Mouse (Mus musculus) liver (tissue): ENCODE measurements around the gene Vti1a.

ENCODE experiments used
- DNase-seq: peaks from one replicate; pipeline ENCODE4 v3.0.0-alpha.2; 2020; ENCODE audit warnings: mixed read lengths

Vti1a gene

DNA sequence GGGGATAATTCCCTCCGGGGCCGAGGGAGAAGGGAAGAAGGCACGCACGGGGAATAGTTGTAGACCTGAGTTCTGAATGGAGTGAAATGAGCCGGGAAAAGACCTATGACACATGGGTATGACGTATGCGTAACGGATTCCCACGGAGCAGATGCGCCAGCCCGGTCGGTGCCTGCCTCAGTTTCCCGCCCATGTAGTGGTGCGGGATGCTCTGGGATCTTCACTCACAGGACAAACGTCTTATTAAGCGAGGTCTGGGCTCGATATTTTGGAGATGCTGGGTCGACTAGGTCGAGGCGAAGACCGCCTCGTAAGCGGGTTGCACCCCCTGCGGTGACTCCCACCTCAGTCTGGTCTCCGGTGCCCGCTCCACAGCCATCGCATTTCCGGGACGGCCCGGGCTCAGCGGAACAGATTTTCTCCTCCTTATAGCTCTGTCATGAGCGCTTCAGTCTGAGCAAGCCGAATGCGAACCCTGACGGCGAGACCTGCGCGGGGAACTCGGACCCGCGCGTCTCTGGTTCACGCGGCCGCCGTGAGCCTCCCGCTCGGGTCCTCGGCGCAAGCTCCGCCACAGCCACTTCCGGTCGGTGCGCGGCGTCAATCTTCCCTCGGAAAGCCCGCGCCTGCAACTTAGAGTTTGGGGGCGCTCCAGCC, 515 bp upstream of the Vti1a start, which contains the start of gene Zdhhc6:
Gene Zdhhc6 (minus strand): TSS at position 581 of the 657 bp plus-strand sequence.
- DNase-seq = peak; percentile 84

GRCm38 (mm10) chr19:55316901-55317300, 806 bp downstream of the Vti1a start:
- DNase-seq = no peak

- DNase-seq = no peak
These were observed 2.9 kb downstream of the Vti1a start for GRCm38 (mm10) chr19:55319036-55319435.

GRCm38 (mm10) chr19:55319521-55319920, 3.4 kb downstream of the Vti1a start:
- DNase-seq = no peak

DNA sequence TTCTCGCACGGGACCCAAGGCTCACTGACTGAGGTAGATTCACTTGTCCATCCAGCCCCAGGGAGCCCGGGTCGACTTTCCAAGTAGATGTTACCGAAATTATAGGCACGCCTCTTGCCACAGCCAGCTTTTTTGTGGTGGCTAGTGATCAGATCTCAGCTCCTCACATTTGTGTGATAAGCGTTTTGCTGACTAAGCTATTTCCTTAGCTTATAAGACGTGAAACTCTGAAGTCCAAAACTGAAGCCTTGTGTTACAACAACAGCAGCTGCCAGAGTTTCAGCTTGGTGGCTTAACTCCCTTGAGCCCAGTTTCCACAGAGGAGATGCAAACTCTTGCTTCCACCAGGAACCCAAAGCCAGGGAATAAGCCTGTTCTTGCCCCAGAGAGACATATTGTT, 6.5 kb downstream of the Vti1a start:
- no peak for DNase-seq

GRCm38 (mm10) chr19:55327510-55327909, 11.4 kb downstream of the Vti1a start:
- no peak for DNase-seq

- no peak for DNase-seq
These were observed 15.7 kb downstream of the Vti1a start for GRCm38 (mm10) chr19:55331776-55332175.

DNA sequence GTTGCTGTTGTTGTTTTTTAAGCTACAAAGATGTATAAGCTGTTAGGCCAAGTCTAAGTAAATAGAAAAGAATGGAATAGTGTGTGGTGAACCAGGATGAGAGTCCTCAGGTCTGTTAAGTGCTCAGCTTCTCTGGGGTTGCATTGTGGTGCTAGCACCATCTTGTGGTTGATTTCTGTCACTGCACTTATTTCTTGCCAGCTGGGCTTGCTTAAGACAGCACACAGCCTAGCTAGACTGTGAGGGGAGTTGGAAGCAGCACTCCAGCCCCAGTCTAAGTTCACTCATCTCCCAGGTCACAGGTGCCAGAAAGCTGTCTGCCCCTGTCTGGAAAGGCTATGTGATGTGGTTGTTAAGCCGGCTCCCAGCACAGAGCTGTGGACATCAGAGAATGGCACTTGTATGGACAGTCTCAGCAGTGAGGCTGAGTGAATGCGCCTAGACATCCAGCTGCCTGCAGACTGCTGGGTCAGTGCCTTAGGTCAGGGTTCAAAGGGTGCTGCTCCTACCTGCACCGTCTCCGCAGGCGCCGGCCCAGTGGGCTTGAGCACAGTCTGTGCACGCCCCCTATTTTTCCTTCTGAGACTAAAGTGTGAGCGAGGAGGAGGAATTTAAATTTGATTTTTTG, 16.7 kb downstream of the Vti1a start:
- DNase-seq = peak; percentile 54

DNA sequence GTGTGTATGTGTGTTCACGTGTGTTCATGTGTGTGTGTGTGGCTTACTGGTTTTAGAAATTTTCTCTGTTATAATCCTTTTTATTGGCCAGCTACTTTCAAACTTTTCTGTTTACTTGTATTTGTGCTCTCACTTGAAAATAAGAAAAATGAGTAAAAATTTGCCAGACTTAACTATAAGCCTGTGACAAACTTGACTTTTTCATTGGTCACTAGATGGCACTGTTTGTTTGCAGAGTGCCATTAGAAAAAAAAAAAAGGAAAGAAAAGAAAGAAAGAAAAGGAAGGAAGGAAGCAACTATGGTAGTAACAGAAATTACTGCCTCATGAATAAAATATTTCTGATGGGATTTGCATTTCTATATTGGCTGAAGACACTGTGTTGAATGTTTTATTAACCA, 19.8 kb downstream of the Vti1a start:
- DNase-seq = no peak

DNA sequence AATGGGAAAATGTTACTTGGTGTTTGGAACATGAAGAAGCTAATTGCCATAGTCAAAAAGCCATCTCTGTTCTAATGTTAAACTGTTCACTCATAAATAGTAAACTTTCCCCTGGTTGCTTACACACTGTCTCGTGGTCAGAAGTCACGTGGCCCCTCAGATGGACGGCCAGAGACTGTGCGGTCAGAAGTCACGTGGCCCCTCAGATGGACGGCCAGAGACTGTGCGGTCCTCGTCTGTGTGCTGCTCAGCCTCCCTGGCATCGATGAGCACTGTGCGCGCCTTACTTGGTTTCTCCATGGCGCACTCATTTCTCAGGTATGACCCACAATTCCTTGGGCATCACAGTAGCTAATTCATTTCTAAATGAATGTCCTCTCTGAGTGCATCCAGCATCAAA, 20.3 kb downstream of the Vti1a start:
- no peak for DNase-seq

- no peak for DNase-seq
These were observed 21.0 kb downstream of the Vti1a start for GRCm38 (mm10) chr19:55337066-55337465.

DNA sequence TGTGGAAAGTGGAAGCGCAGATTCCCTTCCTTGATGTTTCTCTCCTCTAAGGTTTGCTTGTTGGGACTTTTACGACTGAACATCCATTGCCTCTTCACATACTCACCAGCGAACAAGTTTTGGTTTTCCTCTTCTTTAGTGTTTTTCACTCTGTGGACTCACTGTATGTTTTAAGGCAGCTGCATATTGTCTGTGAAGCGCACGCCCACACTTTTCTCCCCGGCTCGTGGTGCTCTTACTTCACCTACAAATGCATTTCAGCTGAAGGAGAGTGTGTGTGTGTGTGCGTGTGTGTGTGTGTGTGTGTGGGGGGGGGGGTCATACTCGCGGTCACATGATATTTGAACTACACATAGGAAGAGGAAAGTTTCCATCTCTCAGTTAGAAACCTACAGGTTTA, 21.6 kb downstream of the Vti1a start:
- no peak for DNase-seq

- DNase-seq = no peak
These were observed 24.4 kb downstream of the Vti1a start for GRCm38 (mm10) chr19:55340521-55340920.

DNA sequence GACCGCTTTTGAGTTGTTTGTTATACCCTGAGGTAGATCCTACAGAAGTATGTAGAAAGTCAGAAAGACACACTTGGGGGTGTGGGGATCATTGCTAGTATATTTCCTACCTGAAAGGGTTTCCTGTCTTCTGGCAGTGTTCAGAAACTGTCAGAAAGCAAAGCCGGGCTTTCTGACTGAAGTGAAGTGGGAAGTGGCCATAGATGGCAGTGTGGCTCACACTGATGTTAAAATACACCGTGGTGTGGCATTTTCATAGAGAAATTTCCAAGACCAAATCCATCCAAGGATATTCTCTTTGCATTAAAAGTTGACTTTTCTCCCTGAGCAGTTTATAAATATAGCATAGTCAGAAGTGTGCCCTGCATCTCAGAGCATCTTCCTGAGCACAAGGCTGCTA, 25.3 kb downstream of the Vti1a start:
- no peak for DNase-seq

DNA sequence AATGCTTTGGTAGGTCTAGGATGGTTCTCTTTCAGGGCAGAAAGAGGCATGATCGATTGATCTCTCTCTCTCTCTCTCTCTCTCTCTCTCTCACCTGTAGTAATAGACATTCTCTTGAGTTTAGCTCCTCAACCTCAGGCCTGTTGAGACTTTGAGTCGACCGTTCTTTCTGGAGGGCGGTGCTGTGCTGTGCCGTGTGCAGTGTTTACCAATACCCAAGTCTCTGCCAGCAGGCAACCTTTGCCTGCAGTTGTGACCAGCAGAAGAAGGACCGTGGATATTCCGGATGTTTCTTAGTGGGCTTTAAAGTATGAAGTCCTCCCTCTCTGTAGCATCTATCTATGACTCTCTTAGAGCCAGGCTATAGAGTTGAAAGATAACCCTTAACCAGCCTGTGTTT, 26.3 kb downstream of the Vti1a start:
- no peak for DNase-seq

DNA sequence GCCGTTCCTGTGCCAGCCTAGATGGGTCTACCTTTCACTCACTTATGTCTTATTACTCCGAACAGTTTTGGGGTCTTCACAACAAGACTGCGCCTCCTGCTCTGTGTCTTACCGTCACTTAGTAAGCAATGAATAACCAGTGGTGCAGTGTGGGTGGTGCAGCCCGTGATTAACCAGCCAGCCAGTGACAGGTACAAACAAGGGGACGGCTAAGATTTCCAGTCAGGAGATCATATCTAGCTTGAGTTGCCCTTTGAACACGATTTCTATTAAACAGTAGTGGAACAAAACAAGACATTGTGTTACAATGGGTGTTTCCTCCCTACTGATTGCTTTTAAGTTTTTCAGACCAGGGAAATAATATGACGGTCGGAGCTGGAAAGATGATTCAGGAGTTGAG, 27.2 kb downstream of the Vti1a start:
- DNase-seq = no peak

- no peak for DNase-seq
These were observed 32.1 kb downstream of the Vti1a start for GRCm38 (mm10) chr19:55348187-55348586.

- DNase-seq = no peak
These were observed 34.7 kb downstream of the Vti1a start for GRCm38 (mm10) chr19:55350673-55351378.

- DNase-seq = no peak
These were observed 46.5 kb downstream of the Vti1a start for GRCm38 (mm10) chr19:55362606-55363005.

GRCm38 (mm10) chr19:55369691-55370090, 53.6 kb downstream of the Vti1a start:
- DNase-seq = no peak

GRCm38 (mm10) chr19:55376331-55376730, 60.2 kb downstream of the Vti1a start:
- no peak for DNase-seq

GRCm38 (mm10) chr19:55377465-55377864, 61.4 kb downstream of the Vti1a start:
- DNase-seq = no peak

GRCm38 (mm10) chr19:55378884-55379283, 62.8 kb downstream of the Vti1a start:
- DNase-seq = no peak

- no peak for DNase-seq
These were observed 64.7 kb downstream of the Vti1a start for GRCm38 (mm10) chr19:55380764-55381163.
